Mouse (Mus musculus) CD4-positive, CD25-positive, alpha-beta regulatory T cell, adult 2 months (primary cell): ENCODE results near the gene Rock2.
"Not testable (repeated sequence)": the region's sequence is repeated elsewhere in the genome, so short reads cannot be mapped to it uniquely, and the experiment has no call there.

Experiments
- DNase-seq: peaks from one replicate; pipeline ENCODE4 v3.0.0-alpha.2; 2012; ENCODE audit warnings: low read depth, low spot score

The Rock2 gene

DNA sequence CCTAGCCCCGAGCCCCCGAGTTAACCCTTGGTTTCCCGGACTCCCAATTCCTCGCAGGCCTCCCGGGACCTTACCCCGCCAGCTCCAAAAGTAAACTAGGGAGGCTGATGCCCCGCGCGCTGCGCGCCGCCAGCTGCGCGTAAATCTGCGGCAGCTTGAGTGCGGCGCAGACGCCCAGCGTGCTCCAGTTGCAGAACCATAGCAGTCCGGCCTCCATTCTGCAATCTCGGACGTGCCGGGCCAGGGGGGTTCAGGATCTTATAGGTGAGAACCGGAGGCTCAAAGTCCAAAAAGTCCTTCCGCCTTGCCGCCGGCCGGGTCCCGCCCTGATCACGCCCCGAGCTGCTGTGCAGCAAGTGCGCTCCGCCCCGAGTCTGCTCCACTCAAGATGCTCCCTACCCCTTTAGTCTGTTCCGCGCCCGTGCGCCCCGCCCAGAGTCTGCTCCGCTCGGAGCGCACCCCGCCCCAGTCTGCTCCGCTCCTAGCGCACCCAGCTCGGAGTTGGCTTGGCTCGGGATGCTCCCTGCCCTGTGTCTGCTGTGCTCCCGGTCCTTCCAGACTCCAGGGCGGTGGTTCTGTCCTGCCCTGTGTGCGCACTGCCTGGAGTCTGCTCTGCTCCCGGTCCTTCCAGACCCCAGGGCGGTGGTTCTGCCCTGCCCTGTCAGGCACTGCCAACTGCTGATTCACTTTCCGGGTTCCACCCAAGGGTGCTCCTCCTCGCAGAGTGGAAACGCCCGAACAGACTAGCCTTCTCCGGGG is 105.2 kb downstream of the Rock2 start, which contains the start of gene Pqlc3:
Pqlc3 (minus strand) TSS at position 670 of the 759 bp plus-strand sequence.
- peak; percentile 93 for DNase-seq

- peak; percentile 36 for DNase-seq
These were observed 105.9 kb downstream of the Rock2 start for GRCm38 (mm10) chr12:17000628-17001027.

- DNase-seq, result no peak
These were observed 106.5 kb downstream of the Rock2 start for GRCm38 (mm10) chr12:17001211-17001610.

DNA sequence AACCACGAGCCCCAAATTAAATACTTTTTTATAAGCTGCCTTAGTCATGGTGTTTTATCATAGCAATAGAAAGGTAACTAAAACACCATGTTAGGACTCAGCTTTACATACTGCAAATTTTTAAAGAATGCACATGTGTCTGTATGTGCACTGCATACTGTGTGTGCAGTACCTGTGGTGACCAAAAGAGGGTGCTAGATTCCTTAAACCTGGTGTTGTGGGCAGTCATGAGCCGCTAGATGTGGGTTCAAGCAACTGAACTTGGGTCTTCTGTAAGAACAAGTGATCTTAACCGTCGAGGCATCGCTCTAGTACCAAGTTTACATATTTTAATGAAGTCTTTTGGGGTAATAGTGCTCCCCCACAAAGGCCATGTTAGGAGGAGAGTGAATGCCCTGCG is 114.8 kb downstream of the Rock2 start:
- DNase-seq, result peak; percentile 31

- peak; percentile 90 for DNase-seq
These were observed 116.6 kb downstream of the Rock2 start, which contains the start of gene 2410004P03Rik for GRCm38 (mm10) chr12:17011100-17011870. Gene 2410004P03Rik (minus strand): TSS chr12:17011727.

GRCm38 (mm10) chr12:17012067-17012899 is 117.6 kb downstream of the Rock2 start:
- DNase-seq, result no peak

GRCm38 (mm10) chr12:17015711-17016110 is 121.0 kb downstream of the Rock2 start:
- no peak for DNase-seq

GRCm38 (mm10) chr12:17018468-17018867 is 123.8 kb downstream of the Rock2 start:
- DNase-seq, result peak; percentile 84

GRCm38 (mm10) chr12:17021125-17021524 is 126.4 kb downstream of the Rock2 start:
- DNase-seq, result not testable (repeated sequence)

GRCm38 (mm10) chr12:17022145-17022544 is 127.5 kb downstream of the Rock2 start:
- DNase-seq, result peak; percentile 37

DNA sequence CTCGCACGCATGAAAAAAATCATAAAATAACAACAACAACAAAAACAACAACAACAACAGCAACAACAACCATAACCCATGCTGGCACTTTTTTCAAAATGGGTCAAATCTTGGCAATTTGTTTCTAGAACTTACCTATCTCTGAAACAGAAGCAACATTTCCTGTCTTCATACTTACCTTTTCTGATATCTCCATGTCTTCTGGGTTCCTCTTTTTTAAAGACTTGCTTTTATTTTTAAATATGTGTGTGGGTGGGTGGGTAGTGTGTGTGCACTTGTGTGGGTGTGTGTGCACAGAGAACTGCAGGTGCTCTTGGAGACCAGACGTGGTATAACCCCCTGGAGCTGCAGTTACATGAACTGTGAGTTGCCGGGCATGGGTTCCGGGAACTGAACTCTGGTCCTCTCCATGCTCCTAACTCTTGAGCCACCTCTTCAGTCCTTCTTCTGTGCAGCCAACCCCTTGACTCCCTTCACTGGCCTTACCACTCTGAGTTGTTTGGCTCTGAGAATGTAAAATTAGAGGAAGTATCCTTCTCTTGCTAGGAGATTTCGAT is 129.9 kb downstream of the Rock2 start:
- DNase-seq, result no peak

DNA sequence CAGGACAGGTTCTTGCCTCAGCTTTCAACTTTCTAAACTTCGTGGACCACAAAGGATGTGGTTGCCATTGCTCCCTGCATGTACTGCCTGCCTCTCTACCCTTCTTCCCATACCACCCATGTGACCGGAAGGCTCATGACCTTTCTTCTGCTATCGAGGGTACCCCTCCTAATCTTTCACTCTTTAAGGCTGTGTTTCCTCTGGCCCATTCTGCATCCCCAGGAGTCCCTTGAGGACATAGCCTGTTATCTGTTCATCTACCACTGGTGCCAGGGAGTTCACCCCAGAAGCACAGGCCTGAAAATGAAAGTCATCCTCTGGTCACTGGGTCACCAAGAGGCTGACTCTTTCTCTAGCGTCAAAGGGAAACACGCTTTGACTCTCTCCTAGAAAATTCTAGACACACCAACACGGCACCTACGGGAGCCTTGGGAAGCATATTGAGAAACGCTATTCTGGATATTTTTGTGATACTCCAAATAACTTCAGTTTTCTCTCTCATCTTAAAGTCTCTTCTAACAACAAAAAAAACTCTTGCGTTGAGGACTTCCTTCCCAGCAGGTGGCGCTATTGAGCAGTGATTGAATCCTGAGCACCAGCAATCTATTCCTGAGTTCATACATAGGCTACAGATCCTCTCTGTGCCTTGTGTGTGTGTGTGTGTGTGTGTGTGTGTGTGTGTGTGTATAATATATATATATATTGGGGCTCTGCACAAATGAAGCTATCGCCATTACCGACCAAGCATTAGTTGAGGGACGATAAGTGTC is 138.2 kb downstream of the Rock2 start:
- DNase-seq, result peak; percentile 92

- peak; percentile 77 for DNase-seq
These were observed 138.8 kb downstream of the Rock2 start for GRCm38 (mm10) chr12:17033464-17033841.

DNA sequence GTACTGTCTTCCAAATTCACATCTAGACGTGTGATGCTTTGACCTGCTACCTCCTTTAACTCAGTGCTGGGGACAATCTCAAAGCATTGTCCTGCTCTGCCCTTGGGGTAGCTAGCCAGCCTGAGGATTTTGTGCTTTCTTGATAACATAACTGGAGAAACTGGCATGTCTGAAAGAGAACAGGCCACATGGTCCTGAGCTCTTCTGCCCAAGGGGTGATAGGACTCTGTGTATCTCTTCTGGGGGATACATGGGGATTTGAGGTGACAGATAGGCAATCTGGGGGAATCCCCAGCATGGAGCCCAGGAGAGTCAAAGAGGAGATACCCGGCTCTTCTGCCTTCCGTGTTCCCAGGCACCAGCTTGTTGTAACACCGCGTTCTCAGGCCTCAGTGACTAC is 140.0 kb downstream of the Rock2 start:
- no peak for DNase-seq

DNA sequence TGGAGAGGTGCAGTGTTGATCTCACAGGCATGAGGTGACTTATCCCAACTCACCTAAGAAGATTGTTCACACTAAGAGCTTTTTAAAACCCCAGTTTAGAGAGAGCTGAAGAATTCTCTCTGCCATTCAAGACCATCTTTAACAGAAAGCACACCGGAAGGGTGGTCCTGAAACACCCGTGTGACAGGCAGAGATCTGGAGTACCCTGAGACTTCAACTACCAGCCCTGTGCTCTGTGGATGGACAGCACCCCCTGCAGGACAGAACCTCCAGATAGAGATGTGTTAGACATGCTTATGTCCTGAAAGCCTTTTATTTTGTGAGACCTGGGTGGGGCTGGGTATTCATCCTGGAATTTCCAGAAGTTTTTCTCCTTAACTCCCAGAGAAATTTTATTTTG is 140.4 kb downstream of the Rock2 start:
- DNase-seq, result peak; percentile 83

DNA sequence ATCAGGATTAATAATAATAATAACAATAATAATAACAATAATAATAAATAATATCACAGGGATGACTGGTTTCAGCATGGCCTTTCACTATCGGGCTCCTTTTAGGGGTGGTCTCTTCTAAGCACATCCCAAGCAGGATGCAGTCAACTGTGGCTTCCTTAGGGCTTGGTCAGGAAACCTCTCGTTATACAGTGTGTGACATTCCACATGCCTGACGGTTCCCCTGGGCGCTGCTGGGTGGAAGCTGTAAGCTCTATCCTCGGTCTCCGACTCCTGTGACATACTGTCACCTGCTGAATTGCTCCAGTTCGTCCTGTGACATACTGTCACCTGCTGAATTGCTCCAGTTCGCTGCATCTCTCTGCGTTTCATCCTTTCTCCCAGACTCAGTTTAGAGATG is 141.8 kb downstream of the Rock2 start:
- DNase-seq, result no peak

- no peak for DNase-seq
These were observed 142.4 kb downstream of the Rock2 start for GRCm38 (mm10) chr12:17037053-17037610.
